Mouse (Mus musculus): ENCODE measurements at regions not wholly inside any gene's neighbourhood (a gene's known extent, or its start where the extent isn't known, plus 50 kb on each side); places are given as distances from the start of the nearest gene placed in this dataset.
"Not testable (repeated sequence)": the region's sequence is repeated elsewhere in the genome, so short reads cannot be mapped to it uniquely, and the experiment has no call there.

- not testable (repeated sequence) for ATAC-seq (ENCODE audit: insufficient read depth, low read depth); H3K36me3 ChIP-seq (replicated peaks; ENCODE audit: control insufficient read depth, insufficient read depth, low read length); H3K9ac ChIP-seq (replicated peaks; ENCODE audit: low read depth, low read length); H3K4me2 ChIP-seq (ENCODE audit: low read depth, low read length); H3K4me1 ChIP-seq (ENCODE audit: control insufficient read depth, insufficient read depth); DNase-seq (ENCODE audit: low spot score); H3K27me3 ChIP-seq (ENCODE audit: control insufficient read depth, insufficient read depth, low read length); H3K9me3 ChIP-seq (replicated peaks; ENCODE audit: control insufficient read depth, low read length); H3K4me3 ChIP-seq (ENCODE audit: low read depth, low read length); H3K27ac ChIP-seq (ENCODE audit: low read depth)
- no CpG with 5 or more reads among the region's 7 CpGs for WGBS
Measured at GRCm38 (mm10) chr14:53729877-53730276, 524.0 kb downstream of the Dad1 start.

GRCm38 (mm10) chr14:53729149-53729548, 524.8 kb downstream of the Dad1 start:
- ATAC-seq (ENCODE audit: insufficient read depth, low read depth); H3K9me3 ChIP-seq (replicated peaks; ENCODE audit: control insufficient read depth, low read length); H3K27ac ChIP-seq (ENCODE audit: low read depth); DNase-seq (ENCODE audit: low spot score); H3K4me1 ChIP-seq (ENCODE audit: control insufficient read depth, insufficient read depth); H3K4me3 ChIP-seq (ENCODE audit: low read depth, low read length); H3K9ac ChIP-seq (replicated peaks; ENCODE audit: low read depth, low read length); H3K27me3 ChIP-seq (ENCODE audit: control insufficient read depth, insufficient read depth, low read length); H3K36me3 ChIP-seq (replicated peaks; ENCODE audit: control insufficient read depth, insufficient read depth, low read length); H3K4me2 ChIP-seq (ENCODE audit: low read depth, low read length): not testable (repeated sequence)
- no CpG with 5 or more reads among the region's 1 CpGs for WGBS

GRCm38 (mm10) chr14:53726914-53727313, 527.0 kb downstream of the Dad1 start:
- H3K4me3 ChIP-seq (ENCODE audit: low read depth, low read length); H3K36me3 ChIP-seq (replicated peaks; ENCODE audit: control insufficient read depth, insufficient read depth, low read length); H3K27me3 ChIP-seq (ENCODE audit: control insufficient read depth, insufficient read depth, low read length); ATAC-seq (ENCODE audit: insufficient read depth, low read depth); H3K27ac ChIP-seq (ENCODE audit: low read depth); H3K9ac ChIP-seq (replicated peaks; ENCODE audit: low read depth, low read length); DNase-seq (ENCODE audit: low spot score); H3K9me3 ChIP-seq (replicated peaks; ENCODE audit: control insufficient read depth, low read length); H3K4me2 ChIP-seq (ENCODE audit: low read depth, low read length); H3K4me1 ChIP-seq (ENCODE audit: control insufficient read depth, insufficient read depth): not testable (repeated sequence)
- 42% methylated on average over 2 of the region's 4 CpGs for WGBS

GRCm38 (mm10) chr14:53723611-53724010, 530.3 kb downstream of the Dad1 start:
- not testable (repeated sequence) for H3K9ac ChIP-seq (replicated peaks; ENCODE audit: low read depth, low read length); H3K4me2 ChIP-seq (ENCODE audit: low read depth, low read length); DNase-seq (ENCODE audit: low spot score); H3K4me3 ChIP-seq (ENCODE audit: low read depth, low read length); H3K36me3 ChIP-seq (replicated peaks; ENCODE audit: control insufficient read depth, insufficient read depth, low read length); H3K27me3 ChIP-seq (ENCODE audit: control insufficient read depth, insufficient read depth, low read length); H3K4me1 ChIP-seq (ENCODE audit: control insufficient read depth, insufficient read depth); ATAC-seq (ENCODE audit: insufficient read depth, low read depth); H3K9me3 ChIP-seq (replicated peaks; ENCODE audit: control insufficient read depth, low read length); H3K27ac ChIP-seq (ENCODE audit: low read depth)

- not testable (repeated sequence) for H3K4me3 ChIP-seq (ENCODE audit: low read depth, low read length); DNase-seq (ENCODE audit: low spot score); H3K4me1 ChIP-seq (ENCODE audit: control insufficient read depth, insufficient read depth); H3K4me2 ChIP-seq (ENCODE audit: low read depth, low read length); H3K9ac ChIP-seq (replicated peaks; ENCODE audit: low read depth, low read length); H3K27me3 ChIP-seq (ENCODE audit: control insufficient read depth, insufficient read depth, low read length); H3K36me3 ChIP-seq (replicated peaks; ENCODE audit: control insufficient read depth, insufficient read depth, low read length); H3K9me3 ChIP-seq (replicated peaks; ENCODE audit: control insufficient read depth, low read length); H3K27ac ChIP-seq (ENCODE audit: low read depth); ATAC-seq (ENCODE audit: insufficient read depth, low read depth)
- 10% methylated on average over 1 of the region's 2 CpGs for WGBS
Measured at GRCm38 (mm10) chr14:53721901-53722300, 532.0 kb downstream of the Dad1 start.

GRCm38 (mm10) chr14:53709627-53710026, 544.3 kb downstream of the Dad1 start:
- ATAC-seq (ENCODE audit: insufficient read depth, low read depth); H3K27ac ChIP-seq (ENCODE audit: low read depth); H3K36me3 ChIP-seq (replicated peaks; ENCODE audit: control insufficient read depth, insufficient read depth, low read length); H3K4me1 ChIP-seq (ENCODE audit: control insufficient read depth, insufficient read depth); H3K9me3 ChIP-seq (replicated peaks; ENCODE audit: control insufficient read depth, low read length); H3K4me2 ChIP-seq (ENCODE audit: low read depth, low read length); H3K9ac ChIP-seq (replicated peaks; ENCODE audit: low read depth, low read length); H3K4me3 ChIP-seq (ENCODE audit: low read depth, low read length); H3K27me3 ChIP-seq (ENCODE audit: control insufficient read depth, insufficient read depth, low read length): not testable (repeated sequence)
- peak; percentile 38 for TF ChIP-seq CTCF (IDR thresholded peaks at IDR 0.05; ENCODE audit: low read depth)
- 12% methylated on average over 3 of the region's 3 CpGs for WGBS
- peak; percentile 11 for DNase-seq (ENCODE audit: low spot score)

- ATAC-seq (ENCODE audit: insufficient read depth, low read depth); H3K9ac ChIP-seq (replicated peaks; ENCODE audit: low read depth, low read length); H3K27ac ChIP-seq (ENCODE audit: low read depth); H3K27me3 ChIP-seq (ENCODE audit: control insufficient read depth, insufficient read depth, low read length); DNase-seq (ENCODE audit: low spot score); H3K36me3 ChIP-seq (replicated peaks; ENCODE audit: control insufficient read depth, insufficient read depth, low read length); H3K4me2 ChIP-seq (ENCODE audit: low read depth, low read length); H3K4me1 ChIP-seq (ENCODE audit: control insufficient read depth, insufficient read depth); H3K4me3 ChIP-seq (ENCODE audit: low read depth, low read length); H3K9me3 ChIP-seq (replicated peaks; ENCODE audit: control insufficient read depth, low read length): not testable (repeated sequence)
- WGBS = 74% methylated on average over 5 of the region's 5 CpGs
Measured at GRCm38 (mm10) chr14:53704351-53704750, 549.6 kb downstream of the Dad1 start.

Data from heart, postnatal 0 days (tissue).